Mouse (Mus musculus): Measurements from ENCODE around the gene Entpd8.

Gene Entpd8

DNA sequence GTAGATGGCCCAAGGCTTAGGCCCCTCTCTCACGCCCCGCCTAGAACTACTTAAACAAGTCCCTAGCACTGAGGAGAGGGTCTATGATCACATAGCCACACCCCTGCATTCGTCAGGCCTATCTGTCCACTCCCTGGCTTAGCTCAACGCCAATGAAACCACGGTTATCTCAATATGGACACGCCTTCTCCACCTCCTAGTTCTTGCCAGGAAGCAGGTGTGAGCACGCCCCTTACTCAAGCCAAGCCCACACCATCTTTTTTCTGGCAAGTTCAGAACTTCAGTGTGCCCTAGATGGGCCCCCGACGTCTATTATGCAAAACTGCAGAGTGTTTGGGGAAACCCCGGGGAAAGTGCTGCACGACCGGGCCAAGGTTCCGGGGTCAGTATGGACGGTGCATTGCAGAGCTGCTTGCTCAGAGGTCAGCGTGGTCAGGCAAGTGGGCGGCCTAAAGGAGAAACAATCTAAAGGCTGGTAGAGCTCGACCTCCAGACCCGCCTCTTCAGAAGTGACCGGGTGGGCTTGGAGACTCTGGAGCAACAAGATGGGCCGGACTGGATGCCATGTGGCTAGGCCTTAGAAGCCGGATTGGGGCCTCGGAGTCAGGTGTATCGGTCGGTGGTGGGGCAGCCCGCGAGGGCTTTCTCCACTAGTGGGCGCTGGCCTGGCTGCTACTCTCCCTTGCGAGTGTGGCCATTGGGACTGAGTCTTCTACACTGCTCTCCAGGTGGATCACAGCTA lies 15.2 kb downstream of the Entpd8 start, which contains the start of gene Noxa1:
TSS of gene Noxa1 (minus strand) at position 41 of the 742 bp plus-strand sequence.
- DNase-seq (ENCODE audit: inconsistent age in 2 of 2, low spot score in 1 of 2), result no peak

DNA sequence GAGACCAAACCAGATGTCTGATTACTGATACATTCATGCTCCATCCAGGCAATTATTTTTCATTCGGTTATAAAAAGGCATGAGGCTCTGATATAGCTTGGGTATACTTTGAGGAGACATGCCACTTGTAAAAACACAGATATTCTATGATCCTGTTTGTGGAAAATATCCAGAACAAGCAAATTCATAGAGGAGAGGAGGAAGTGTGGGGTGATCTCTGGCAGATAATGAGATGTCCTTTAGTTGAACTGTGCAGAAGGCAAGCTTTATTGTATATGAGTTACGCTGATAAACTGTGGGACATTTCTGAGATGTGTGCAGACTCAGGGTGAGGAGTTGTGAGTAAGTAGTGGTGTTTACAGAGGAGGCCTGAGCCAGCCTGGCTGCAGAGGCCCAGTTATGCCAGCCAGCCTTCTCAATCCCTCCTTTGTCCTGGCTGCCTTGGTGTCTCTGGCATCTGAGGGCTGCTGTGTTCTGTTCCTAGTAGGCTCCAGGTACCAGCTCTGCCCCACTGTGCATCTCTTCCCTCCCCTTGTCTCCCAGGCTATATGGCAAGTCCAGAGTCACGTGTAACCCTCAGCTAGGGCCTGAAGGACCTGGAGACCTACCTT lies 18.0 kb downstream of the Entpd8 start:
- no peak for DNase-seq (ENCODE audit: inconsistent age in 2 of 2, low spot score in 1 of 2)

DNA sequence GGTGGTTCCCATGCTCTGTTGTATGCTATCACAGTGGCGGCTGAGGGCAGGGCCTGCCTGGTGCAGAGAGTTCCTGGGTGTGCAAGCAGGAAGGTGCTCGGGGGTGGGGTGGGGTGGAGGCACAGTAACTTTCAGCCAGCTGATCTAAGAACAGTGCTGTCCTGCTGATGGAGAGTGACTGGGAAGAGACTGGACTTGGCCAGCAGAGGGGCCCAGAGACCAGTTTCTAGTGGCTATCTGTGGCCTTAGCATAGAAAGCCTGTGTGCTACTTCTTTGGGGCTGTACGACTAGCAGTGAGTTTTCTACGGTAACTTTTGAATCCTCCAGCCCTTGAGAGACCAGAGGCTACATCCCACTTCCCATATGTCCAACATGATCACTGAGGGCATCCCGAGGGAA lies 18.9 kb downstream of the Entpd8 start:
- DNase-seq (ENCODE audit: inconsistent age in 2 of 2, low spot score in 1 of 2), result peak; percentile 20 to 65

DNA sequence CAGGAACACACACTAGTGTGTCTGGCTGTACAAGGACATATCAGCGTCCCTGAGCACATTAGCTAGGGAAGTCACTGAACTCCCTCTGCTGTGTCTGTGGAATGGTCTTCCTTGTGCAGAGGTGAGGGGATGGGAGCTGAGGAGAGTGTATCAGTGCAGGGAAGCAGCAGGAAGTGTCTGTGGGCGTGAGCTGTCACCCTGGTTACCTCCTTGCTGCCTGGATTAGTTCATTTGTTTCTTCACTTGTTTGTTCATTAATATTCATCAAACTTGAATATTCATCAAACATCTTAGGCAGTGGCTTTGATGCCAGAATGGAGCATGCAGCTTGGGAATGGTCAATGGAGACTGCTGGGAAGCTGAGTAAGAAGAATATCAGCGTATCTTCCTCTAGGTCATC lies 19.6 kb downstream of the Entpd8 start:
- no peak for DNase-seq (ENCODE audit: inconsistent age in 2 of 2, low spot score in 1 of 2)

DNA sequence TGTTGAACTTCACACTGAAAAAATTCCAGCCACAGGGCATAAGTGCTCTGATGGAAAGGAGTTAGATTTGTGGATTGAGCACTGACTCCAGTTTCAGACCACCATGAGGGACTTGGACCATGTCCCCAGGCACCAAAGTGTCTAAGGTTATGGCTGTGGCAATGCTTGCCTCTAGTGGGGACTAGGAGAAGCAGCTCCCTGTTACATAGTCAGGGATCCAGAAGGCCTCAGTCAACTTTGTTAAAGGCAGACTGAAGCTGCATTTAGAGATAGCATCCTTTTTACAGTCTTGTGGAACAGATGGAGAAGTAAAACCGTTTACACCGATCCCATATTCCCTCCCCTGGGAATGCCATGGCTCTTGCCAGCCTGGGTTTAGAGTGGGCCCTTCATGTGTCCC lies 24.0 kb downstream of the Entpd8 start:
- DNase-seq (ENCODE audit: inconsistent age in 2 of 2, low spot score in 1 of 2), result no peak

DNA sequence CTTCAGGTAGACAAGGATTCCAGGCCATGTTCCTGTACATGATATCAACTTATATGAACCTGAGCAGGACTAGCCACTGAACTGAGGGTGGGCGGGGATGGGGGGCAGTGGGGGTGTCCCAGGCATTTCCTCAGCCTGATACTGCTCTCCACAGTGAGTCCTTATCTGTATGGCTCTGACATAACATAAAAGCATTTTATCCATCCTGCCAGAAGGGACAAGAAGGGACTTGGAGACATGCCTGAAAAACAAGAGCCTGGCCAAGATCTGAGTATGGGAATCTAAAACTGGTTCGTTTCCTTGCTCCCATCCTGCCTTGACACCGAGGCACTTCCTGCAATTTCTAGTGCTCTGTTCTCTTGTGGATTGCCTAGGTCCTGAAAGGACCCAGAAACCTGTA lies 25.9 kb downstream of the Entpd8 start:
- no peak for DNase-seq (ENCODE audit: inconsistent age in 2 of 2, low spot score in 1 of 2)

DNA sequence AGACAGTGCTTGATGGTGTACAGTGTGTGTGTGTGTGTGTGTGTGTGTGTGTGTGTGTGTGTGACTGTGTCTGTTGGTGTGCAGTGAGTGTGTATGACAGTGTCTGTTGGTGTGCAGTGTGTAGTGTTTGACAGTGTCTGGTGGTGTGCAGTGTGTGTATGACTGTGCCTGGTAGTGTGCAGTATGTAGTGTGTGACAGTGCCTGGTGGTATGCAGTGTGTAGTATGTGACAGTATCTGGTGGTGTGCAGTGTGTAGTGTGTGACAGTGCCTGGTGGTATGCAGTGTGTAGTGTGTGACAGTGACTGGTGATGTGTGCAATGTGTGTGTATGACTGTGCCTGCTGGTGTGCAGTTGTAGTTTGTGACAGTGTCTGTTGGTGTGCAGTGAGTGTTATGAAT lies 29.4 kb downstream of the Entpd8 start:
- DNase-seq (ENCODE audit: inconsistent age in 2 of 2, low spot score in 1 of 2), result no peak

DNA sequence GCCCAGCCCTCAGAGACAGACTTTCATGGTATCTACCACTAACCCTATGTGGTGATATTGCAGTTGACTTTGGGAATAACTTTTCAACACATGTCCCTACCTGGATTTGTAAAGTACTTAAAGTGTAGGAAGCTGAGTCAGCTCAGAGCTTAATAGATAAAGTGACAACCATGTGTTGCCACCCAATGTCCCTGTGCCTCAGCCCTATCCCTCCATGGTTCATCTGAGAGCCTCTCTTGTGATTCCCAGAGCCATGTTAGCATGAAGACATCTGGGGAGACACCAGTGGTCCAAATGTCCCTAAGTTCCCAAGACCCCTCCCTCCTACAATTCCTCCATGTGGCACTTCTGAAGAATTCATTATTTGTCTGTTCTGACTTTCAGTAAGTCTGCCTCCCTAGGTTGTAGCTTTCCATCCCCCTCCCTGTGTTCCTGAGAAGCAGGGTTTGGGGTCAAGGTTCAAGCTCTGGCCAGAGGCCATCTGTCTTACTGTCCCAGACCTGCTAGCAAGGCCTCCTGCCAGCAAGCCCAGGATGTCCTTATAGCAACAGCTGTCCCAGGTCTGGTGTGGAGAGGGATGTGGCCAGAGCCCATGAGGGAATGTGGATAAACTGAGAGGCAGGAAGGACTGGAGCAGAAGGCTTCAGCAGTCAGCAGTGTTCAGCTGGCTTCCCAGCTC lies 30.5 kb downstream of the Entpd8 start:
- peak; percentile 44 to 79 for DNase-seq (ENCODE audit: inconsistent age in 2 of 2, low spot score in 1 of 2)

DNA sequence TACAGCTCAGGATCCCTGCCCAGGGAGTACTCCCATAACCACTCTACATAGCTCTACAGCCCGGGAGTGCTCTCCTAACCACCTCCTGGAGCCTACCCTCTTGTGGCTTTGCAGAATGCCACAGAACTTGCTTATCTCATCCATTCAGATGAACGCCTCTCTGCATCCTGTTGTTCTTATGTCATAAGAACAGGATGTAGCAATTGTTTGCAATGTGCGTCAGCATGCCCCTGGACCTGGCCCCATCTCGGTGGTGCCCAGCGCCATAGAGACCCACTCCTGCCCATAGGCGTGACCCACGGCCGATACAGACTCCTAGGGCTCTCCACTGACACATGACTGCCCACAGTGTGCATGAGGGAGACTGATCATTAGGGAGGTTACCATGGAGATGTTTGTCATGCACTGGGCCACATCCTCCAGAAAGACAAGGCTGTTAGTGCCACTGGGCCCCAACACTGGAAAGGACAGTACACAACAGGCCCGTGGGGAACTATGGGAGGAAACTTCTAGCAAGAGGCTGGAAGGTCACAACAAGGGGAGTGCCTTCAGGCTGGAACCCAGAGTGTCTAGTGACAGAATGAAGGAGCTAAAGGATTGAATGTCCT lies 31.2 kb downstream of the Entpd8 start:
- DNase-seq (ENCODE audit: inconsistent age in 2 of 2, low spot score in 1 of 2), result peak in 1 of 2 experiments; percentile 16

DNA sequence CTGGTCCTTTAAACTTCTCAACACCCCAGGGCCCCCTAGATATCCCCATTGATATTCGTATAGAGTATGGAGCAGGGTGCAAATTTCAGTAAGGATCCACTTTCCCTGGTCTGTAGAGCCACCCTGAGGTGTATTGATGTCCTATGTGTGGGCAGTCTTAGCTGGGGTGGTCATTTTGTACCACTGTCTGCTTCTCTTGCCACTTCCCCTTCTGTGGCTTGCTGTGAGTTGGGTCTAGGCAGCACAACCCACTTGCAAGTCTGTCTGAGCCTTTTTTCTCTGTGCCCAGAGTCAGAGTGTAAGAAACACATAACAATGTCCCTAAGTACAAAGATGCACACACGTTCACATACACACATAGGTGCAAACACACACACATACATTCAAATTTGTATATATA lies 34.2 kb downstream of the Entpd8 start:
- DNase-seq (ENCODE audit: inconsistent age in 2 of 2, low spot score in 1 of 2), result no peak

DNA sequence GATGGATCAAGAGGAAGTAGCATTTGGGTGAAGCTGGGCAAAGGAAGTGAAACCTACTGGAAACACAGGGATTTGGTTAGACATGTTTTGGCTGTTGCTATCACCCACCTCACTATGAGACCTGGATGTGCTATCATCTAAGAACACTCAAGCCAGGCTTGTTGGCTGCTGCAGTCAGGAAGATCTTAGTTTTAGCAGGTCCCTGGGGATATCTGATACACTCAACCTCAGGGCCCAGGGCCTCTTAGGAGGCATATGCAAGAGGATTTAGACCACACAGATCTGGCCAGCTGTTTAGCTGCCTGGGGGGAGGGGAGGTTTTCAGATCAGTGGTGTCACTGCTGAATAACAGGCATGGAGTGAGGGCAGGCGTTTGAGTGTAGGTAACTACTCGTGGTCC lies 35.3 kb downstream of the Entpd8 start:
- DNase-seq (ENCODE audit: inconsistent age in 2 of 2, low spot score in 1 of 2), result no peak

DNA sequence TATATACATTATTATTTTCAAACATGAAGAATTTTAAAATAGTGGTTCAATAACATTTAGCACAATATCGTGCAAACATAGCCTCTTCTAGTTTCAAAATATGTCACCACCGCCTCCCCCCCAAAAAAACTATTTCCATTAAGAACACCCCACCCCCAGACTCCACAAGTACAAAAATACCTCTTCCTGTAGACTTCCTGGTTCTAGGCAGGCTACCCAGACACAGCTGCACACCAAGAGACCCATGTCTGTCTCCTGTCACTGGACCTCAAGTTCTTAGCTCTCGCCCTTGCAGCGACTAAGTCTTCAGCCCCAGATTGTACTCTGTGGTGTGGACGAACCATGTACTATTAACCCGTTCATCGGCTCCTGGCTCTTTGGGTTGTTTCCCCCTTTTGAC lies 40.9 kb downstream of the Entpd8 start:
- DNase-seq (ENCODE audit: inconsistent age in 2 of 2, low spot score in 1 of 2), result no peak

DNA sequence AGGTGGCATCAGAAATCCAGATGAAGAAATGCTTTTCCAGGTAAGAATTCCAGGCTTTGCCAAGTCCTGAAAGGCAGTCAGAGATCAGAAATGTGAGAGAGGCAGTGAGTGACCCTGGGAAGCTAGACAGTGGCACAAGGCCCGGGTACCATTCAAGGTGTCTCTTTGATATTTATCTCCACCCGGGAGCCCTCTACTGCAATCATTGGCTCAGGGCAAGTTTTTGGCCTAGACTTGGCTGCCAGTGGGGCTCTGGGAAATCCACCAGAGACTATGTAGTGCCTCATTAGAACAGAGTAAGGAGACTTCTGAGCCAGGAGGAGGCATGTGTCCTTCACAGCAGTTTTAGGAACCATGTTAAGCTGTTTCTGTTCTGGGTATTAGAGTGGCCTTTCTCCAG lies 42.6 kb downstream of the Entpd8 start:
- peak in 1 of 2 experiments; percentile 71 for DNase-seq (ENCODE audit: inconsistent age in 2 of 2, low spot score in 1 of 2)

DNA sequence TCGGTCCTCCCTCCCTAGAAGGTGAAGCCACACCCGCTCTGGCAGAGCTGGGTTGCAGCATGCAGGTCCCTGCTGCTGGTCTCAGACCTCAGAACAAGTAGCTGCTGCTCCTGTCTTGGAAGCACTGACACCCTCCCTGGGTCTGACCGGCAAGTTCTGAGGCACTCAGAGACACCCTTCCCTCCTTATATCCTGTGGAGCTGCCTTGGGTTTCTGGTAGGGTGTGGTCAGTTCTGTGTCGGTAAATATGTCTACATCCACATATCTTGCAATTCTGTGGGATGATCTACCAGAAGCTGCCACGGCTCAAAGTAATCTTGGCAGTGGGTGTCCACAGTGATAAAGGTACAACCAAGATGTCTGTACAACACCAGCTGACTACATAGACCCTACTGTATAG lies 43.4 kb downstream of the Entpd8 start:
- no peak for DNase-seq (ENCODE audit: inconsistent age in 2 of 2, low spot score in 1 of 2)

DNA sequence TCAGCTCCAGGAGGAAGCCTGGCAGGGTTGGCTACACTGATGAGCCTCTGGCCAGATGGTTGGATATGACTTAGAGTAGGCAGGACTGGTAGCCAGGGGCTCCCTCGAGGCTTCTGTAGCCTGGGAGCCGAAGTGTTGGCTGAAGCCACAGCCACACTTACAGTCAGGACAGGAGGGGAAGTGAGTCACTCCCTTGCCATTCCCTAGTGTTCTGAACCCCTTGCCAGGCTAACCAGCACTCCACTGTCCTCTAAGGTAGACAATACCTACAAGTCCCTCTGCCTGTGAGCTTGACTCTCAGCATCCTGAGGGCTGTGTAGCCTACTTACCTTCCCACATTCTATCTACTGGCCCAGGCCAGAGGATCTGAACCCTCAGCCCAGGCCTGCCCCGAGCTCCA lies 44.3 kb downstream of the Entpd8 start:
- no peak for DNase-seq (ENCODE audit: inconsistent age in 2 of 2, low spot score in 1 of 2)

DNA sequence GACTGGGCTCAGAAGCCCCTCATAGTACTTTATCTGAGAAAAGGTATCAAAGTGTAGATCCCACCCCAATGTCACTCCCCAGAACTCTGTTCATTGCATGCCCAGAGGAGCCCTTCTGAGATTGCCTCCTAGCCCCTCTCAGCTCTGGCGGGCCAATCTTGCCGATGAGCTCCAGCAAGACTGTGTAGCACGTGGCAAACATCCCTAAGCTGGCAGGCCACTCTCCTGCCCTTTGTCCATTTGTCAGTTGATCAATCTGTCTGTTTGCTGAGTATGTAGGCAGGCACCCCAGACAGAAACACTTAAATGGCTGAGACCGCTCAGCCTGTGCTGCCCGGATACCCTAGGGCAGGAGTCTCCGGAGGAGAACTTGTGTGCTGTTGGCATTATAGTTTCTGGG lies 45.0 kb downstream of the Entpd8 start:
- DNase-seq (ENCODE audit: inconsistent age in 2 of 2, low spot score in 1 of 2), result no peak

DNA sequence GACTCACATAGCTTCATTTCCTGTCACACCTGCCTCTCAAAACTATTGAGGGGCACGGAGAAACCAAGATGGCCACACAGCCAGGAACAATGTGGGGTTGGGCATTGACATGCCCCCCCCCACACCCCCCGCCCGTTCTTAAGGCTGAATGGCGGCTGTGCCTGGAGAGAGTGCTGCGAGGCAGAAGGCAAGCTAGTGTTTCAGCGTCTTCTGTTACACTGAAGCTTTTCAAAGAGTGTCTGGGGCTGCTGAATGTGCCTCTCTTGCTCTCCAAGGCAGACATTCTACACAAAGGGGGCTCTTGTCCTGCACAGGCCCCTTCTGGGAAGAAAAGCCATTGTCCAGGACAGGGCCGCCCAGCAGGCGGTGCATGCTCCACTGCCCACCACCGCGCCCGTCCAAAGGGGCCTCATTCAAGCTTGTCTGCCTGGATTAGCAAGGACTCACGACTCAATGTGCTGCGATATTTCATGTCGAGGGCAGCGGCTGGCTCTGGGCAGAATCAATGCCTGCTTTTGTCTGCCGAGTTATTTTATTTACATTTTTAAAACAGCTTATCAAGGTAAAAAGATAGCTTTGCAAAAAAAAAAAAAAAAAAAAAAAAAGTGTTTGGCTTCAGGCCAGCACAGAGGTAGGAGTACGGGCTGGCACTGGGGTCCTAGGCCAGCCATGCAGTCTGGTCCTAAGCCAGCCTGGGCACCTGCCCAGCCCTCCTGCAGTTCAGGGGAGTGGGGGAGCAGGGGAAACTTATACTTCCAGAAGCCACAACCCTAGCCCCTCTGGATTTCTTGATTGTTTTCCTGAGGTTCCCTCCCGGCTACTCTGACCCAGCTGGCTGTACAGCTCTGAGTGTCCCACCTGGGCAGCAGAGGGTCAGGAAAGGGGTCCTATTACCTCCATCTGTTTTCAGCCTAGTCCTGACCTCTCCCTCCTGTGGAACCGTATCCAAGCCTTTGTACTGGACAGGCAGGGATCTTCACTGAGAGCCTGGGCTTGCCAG lies 46.2 kb downstream of the Entpd8 start:
- no peak for DNase-seq (ENCODE audit: inconsistent age in 2 of 2, low spot score in 1 of 2)

DNA sequence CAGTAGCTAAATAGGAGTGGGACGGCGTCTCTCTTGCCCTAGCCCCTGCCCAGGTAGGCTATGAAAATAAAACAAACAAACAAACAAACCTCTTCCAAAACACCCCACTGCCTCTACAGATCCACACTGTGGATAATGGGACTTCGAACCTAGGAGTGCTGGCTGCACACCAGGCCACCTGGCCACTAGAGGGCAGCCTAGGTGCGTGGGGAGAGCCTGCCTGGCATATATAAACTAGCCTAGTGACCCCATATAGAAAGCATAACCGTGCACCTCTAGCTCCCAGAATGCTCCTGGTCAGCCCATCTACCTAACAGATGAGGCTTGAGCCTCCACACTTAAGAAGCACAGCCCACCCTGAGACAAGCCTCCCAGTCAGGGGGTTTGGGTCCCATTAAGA lies 47.1 kb downstream of the Entpd8 start:
- peak; percentile 62 to 86 for DNase-seq (ENCODE audit: inconsistent age in 2 of 2, low spot score in 1 of 2)

DNA sequence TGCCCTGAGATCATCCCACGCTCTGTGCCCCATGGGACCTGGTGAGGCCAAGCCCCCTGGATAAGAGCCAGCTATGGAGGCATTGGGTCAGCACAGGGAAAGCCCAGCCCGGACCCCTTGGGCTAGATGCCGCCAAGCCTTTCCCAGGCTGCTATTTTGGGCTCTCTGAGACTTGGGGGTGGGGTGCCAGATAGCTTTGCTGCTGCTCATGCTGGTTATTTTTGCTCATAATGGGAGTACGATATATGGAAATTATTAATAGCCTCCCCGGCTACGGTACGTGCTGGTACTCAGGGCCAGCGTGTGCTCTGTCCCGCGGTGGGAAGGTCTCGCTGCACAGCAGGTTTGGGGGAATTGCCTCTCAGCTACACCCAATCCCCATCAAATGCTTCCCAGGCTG lies 48.0 kb downstream of the Entpd8 start:
- DNase-seq (ENCODE audit: inconsistent age in 2 of 2, low spot score in 1 of 2), result no peak

DNA sequence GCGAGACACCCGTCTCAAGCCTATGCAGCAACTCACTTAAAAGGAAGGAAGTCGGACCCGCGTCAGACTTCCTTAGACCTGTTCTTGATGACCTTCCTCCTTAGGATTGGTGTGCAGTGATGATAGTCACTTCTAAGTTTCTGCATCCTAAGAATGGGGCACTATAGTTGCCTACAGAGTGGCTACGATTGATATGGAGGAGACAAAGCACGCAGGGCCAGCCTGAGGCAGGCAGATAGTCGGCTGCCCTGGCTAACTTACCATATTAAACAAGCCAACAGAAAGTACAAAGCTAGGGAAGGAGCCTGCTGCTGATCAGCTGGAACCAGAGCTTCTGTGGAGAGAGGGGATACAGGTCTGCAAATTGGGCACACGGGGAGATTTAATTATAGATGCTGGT lies 51.5 kb downstream of the Entpd8 start:
- no peak for DNase-seq (ENCODE audit: inconsistent age in 2 of 2, low spot score in 1 of 2)
